In the genomic region with DNA sequence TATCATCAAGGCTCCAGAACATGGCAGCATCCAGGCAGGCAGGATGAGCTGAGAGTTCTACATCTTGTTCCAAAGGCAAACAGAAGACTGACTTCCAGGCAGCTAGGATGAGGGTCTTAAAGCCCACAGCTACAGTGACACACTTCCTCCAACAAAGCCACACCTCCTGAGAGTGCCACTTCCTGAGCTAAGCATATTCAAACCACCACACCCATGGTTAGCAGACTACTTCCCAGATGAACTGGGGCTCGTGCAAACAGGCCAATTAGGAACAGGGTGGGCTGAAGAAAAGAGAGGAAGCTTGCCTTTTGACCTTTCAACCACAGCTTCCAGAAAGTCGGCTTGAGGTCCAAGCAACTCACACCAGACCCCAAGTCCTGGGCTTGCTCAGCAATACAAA, we compare ENCODE assay signal across 15 mouse cellular contexts.
DNase-seq lines count a peak whose midpoint lies in the region; ATAC-seq lines count a peak whose summit lies in the region.
"Had no signal": no experiment of that assay in that cellular context is flagged by ENCODE, and none has a peak within 500 bp of the region (broad histone marks: within the 10 kb centered on the region; RNA-seq: fewer than 3 reads in every experiment).

No protein-coding gene starts in this region.

- H3K9me3 ChIP-seq in neural tube, embryonic 13.5 days = no peaks in the 10 kb centered on the region
- H3K9me3 ChIP-seq: forebrain, embryonic 12.5 days had no signal

- DNase-seq in neural tube, embryonic 10.5 days (ENCODE audit: extremely low spot score, low spot score) = no peak
- DNase-seq in ZHBTc4 (ENCODE audit: low read depth, low spot score) = peak; percentile 84
- peak; percentile 34 to 49 for DNase-seq in thymus, postnatal 36 days
- DNase-seq in kidney, postnatal 14 days = no peak
- DNase-seq in layer of hippocampus, adult 8-10 months (ENCODE audit: low spot score in 2 of 2) = no peak
- DNase-seq: adrenal gland, adult 8-10 months; gastrocnemius, postnatal 10 days; right cerebral cortex, postnatal 14 days had no signal

- H3K36me3 ChIP-seq in neural tube, embryonic 13.5 days = no peaks in the 10 kb centered on the region
- H3K36me3 ChIP-seq: forebrain, embryonic 12.5 days had no signal

- H3K4me1 ChIP-seq in neural tube, embryonic 13.5 days (replicated peaks) = peaks cover 32% of the 10 kb centered on the region

- no peak overlapping the region for H3K4me3 ChIP-seq in neural tube, embryonic 13.5 days
- H3K4me3 ChIP-seq: forebrain, embryonic 12.5 days; layer of hippocampus, adult 2 months; myocyte had no signal

- H3K4me2 ChIP-seq in neural tube, embryonic 13.5 days = no peak overlapping the region
- H3K4me2 ChIP-seq: forebrain, embryonic 12.5 days had no signal

- no peaks in the 10 kb centered on the region for H3K27me3 ChIP-seq in neural tube, embryonic 13.5 days

- H3K9ac ChIP-seq in neural tube, embryonic 13.5 days = no peak overlapping the region
- H3K9ac ChIP-seq: forebrain, embryonic 12.5 days had no signal

- WGBS in neural tube, embryonic 13.5 days = 38% methylated on average over 2 of the region's 2 CpGs

- H3K27ac ChIP-seq in neural tube, embryonic 13.5 days (replicated peaks) = peak overlapping the region; percentile 63; the same call in 1 of the 2 replicates
- H3K27ac ChIP-seq: layer of hippocampus, adult 2 months; macrophage had no signal

- no peak for ATAC-seq in neural tube, embryonic 13.5 days (ENCODE audit: low read depth)
- peak; percentile 90 for ATAC-seq in megakaryocyte, adult 5-6 weeks (ENCODE audit: poor library complexity, severe bottlenecking)
- ATAC-seq: intestine, postnatal 0 days had no signal

Comparison
In these comparisons a context has a peak if more than half of its experiments do, and no peak if none do; other contexts are left out.
1. DNase-seq: peak in ZHBTc4 (single experiment) and thymus, postnatal 36 days (2 of 2); none in neural tube, embryonic 10.5 days (single experiment), kidney, postnatal 14 days (single experiment) and layer of hippocampus, adult 8-10 months (0 of 2).